Mouse (Mus musculus): ENCODE data around the gene Nek7.

The Nek7 gene

GRCm38 (mm10) chr1:138619996-138620461 is at the start of gene Nek7:
TSS of gene Nek7 (minus strand) at chr1:138620141.
- DNase-seq (ENCODE audit: low spot score in 2 of 2): peak in 1 of 2 experiments; percentile 38

- DNase-seq (ENCODE audit: low spot score in 2 of 2): no peak
Observed at GRCm38 (mm10) chr1:138662342-138662741, 42.4 kb upstream of the Nek7 start.

- DNase-seq (ENCODE audit: low spot score in 2 of 2): no peak
Observed at GRCm38 (mm10) chr1:138654212-138654611, 34.3 kb upstream of the Nek7 start.

DNA sequence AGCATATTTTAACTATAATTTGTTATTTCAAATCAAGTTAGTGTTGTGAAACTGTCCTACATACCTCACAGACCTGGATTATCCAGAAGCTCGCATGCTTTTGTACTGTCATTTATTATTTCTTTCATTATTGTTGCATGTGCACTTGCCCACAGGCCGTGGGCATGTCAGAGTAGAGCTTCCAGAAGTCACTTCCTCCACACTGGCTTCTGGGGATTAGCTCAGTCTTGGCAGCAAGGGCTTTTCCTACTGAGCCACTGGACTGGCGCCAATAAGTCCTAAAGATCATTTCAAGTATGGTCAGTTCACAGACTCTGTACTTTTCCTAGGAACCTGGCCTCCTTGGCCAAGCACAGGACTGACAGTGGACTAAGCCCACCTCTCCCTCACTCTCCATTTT is 25.1 kb upstream of the Nek7 start:
- DNase-seq (ENCODE audit: low spot score in 2 of 2): no peak

DNA sequence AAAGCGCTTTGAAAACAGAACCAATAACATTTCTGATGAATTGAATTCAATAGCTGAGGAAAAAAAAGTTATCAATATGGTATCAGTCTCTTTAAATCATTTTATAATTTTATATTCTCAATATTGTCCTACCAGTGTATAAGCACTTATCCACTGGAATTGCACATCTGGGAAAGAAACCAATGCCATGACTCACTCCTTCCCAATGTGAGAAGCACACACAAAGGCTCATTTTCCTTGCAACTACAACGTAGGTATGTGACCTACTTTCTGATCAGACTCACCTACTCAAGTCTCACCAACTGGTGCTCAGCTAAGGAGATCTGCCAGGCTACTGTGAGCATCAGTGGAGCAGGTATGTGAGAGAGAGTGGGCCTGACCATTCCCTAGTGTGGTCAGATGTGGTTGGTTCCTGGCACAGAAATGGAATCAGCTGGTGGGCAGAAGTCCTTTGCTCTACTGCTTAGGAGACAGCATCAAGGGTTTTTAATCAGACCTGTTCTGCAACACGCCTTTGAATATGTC is 23.4 kb upstream of the Nek7 start:
- no peak for DNase-seq (ENCODE audit: low spot score in 2 of 2)

DNA sequence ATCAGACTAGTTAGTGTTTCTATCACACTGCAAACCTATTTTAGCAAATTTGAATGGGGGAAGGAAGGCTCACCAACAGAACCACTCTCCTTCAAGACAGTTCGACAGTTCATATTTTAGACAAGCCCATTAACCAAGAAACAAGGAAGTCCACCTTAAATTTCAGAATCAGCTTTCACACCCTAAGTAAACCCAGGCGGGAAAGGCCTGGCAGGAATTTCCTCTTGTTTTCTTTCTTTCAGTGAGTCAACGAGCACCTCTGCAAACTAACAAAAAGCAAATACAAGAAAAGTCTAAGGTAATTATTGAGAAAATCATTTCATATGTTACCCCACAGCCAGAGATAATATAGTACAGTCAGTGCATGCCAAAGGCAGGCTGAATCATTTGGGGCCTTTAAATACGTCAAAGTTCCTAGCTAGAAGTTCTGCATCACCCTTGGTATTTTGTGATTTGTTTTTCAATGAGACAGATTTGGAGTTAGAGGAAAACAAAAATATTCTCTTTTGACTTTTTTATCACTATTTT is 21.1 kb upstream of the Nek7 start:
- DNase-seq (ENCODE audit: low spot score in 2 of 2): no peak

GRCm38 (mm10) chr1:138637850-138638249 is 17.9 kb upstream of the Nek7 start:
- DNase-seq (ENCODE audit: low spot score in 2 of 2): no peak

DNA sequence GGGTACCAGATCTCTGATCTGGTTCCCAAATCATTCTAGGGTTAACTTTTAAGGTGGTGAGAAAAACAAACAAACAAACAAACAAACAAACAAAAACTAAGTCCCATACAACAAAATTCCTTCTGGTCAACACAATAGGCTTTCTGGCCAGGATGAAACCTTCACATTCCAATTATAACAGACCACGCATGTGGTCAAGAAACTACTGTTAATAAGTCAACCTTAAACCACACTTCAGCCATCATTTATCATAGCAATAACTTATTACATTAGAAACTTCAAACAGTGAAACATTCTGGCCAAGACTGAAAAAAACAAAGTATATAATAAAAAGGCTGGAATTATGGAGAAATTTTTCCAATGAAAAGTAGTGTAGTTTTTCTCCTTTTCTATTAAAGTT is 14.6 kb upstream of the Nek7 start:
- no peak for DNase-seq (ENCODE audit: low spot score in 2 of 2)

DNA sequence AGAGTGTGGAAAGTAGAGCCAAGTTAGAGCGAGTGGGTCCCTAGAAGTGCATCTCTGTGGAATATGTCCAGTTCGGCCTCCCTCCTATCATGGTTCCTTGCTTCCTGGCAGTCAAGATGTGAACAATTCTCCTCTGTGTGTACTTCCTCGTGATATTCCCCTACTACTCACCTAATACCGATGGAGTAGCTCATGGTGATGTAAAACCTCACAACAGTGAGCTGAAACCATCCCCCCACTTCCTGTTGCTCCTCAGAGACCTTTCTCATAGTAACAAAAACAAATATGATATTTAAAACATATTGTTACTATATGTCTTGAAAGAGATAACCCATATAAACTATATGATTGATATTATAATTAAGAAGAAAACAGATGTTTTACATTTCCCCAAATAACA is 9.0 kb upstream of the Nek7 start:
- no peak for DNase-seq (ENCODE audit: low spot score in 2 of 2)

DNA sequence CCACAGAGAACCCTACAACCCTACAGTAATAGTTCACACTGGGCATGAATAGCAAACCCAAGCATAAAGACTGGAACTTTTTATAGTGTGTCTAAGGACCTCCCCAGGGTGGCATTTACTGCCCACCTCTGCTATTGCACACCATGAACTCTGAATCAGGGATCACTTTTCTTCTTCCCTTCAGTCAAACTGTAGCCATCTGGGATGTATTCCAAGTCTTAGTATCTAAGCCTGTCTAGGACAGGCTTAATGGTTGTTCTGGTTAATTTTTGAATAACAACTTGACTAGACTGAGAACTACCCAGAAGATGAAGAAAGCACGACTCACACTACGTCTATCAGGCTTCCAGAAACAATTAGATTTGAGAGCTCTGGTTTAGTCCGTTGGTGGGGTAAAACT is 8.5 kb upstream of the Nek7 start:
- DNase-seq (ENCODE audit: low spot score in 2 of 2): no peak

DNA sequence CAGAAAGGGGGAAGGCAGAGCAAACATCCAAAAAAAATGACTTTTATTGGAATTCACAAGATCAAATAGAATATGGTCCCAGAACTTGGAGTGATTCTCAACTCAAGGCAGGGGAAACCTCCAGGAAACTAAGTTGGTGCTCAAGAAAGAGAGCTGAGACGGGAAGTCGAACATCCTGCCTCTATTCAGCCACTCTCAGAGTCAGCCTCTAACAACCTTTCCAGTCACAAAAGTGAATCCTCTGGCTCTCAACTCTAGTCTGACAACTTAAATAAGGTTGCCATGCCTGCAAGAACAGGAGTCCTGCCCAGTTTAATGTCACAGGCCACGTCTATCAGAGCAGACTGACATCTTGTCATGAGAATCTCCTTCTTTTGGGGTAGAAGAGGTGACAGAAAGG is 7.9 kb upstream of the Nek7 start:
- DNase-seq (ENCODE audit: low spot score in 2 of 2): no peak

DNA sequence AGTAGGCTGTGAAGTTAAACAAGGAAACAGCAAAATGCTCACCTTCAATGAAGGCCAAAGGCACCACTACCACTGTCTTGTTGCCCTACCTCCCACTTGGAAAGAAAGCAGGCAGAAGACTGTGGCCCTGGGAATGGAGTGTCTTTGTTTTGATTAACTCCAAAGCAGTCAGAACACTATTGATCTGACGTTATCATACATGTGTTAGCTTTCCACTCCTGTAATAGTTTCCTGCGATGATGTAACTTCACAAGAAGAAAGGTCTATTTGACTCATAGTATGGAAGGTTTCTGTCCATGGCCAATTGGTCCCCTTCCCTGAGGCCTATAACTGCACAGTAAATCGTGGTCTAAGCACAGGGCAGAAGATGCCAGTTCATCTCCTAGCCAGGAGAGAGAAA is 6.3 kb upstream of the Nek7 start:
- no peak for DNase-seq (ENCODE audit: low spot score in 2 of 2)

- DNase-seq (ENCODE audit: low spot score in 2 of 2): no peak
Observed at GRCm38 (mm10) chr1:138623870-138624269, 3.9 kb upstream of the Nek7 start.

DNA sequence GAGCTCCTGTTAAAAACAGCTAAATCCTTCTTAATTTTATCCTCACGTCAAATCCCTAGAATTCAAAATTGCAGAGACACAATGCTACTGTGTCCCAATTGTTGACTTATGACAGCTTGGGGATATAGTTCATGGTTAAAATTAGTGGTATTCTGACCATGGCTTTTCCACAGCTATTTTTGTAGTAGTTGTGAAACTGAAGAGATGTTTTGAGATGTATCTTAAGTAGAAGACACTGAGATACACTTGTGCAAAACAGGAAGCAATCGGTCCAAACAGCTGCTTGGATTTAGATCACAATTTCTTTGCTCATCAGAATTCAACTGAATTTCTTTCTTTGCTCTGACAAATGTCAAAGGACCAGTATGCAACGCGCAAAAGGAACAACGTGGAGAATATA is 2.9 kb upstream of the Nek7 start:
- no peak for DNase-seq (ENCODE audit: low spot score in 2 of 2)

- peak in 1 of 2 experiments; percentile 37 for DNase-seq (ENCODE audit: low spot score in 2 of 2)
Observed at GRCm38 (mm10) chr1:138622431-138622830, 2.5 kb upstream of the Nek7 start.

GRCm38 (mm10) chr1:138619114-138619971 is 598 bp downstream of the Nek7 start:
- peak; percentile 97 to 99 for DNase-seq (ENCODE audit: low spot score in 2 of 2)

DNA sequence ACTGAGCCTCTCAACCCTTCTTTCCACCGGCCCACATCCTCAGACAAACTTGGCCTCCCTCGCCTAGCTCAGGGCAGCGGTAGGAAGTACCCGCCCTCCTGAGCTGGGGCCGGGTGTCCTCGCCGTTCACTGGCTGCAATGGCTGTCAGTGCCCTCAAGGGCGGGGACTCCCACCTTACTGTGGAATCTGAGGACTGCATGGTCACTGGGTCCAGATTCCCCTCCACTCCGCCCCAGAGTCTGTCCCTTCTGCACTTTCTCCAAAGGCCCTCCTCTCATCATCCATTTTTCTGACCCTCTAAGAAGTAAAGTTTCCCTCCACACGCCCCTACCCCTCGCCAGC is 2.0 kb downstream of the Nek7 start:
- peak; percentile 87 to 88 for DNase-seq (ENCODE audit: low spot score in 2 of 2)

GRCm38 (mm10) chr1:138617279-138618011 is 2.5 kb downstream of the Nek7 start:
- no peak for DNase-seq (ENCODE audit: low spot score in 2 of 2)

GRCm38 (mm10) chr1:138615388-138615787 is 4.6 kb downstream of the Nek7 start:
- DNase-seq (ENCODE audit: low spot score in 2 of 2): no peak

- DNase-seq (ENCODE audit: low spot score in 2 of 2): peak in 1 of 2 experiments; percentile 37
Observed at GRCm38 (mm10) chr1:138614552-138615287, 5.2 kb downstream of the Nek7 start.

DNA sequence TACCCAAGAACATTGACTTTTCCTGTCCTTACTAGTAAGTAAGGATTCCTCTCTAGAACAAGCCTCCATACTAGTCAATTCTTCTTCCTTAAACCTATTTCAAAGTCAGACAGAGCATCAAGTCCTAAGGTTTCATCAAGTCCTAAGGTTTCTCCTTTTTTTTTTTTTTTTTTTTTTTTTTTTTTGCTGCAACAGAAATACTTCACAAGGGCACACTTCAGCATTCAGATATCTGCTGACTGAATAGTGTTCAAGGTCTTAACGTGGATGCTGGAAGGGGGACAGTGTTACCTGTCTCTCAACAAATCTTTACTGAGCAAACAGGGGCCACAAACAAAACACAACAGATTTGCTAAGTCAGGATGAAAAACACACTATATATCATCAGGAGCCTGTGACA is 7.8 kb downstream of the Nek7 start:
- no peak for DNase-seq (ENCODE audit: low spot score in 2 of 2)

GRCm38 (mm10) chr1:138609176-138609575 is 10.8 kb downstream of the Nek7 start:
- DNase-seq (ENCODE audit: low spot score in 2 of 2): no peak
